Mouse (Mus musculus) stomach, embryonic 16.5 days (tissue): ENCODE results near the gene Bub3. TPM values are rescaled to one million over a fixed set of nuclear protein-coding genes. Genes with fewer than 3 reads are reported as not detected.

Experiments used
- ATAC-seq: fragments of 200-750 bp; cut with Nextera tagmentation; 2 replicates; pipeline ENCODE4 v1.8.0; 2017; ENCODE audit warnings: moderate number of reproducible peaks, moderate TSS enrichment; ENCODE audit not compliant: insufficient read depth, low FRiP score
- H3K27ac ChIP-seq: fragments of 300-500 bp; sonication (generic); 2 replicates; pipeline ENCODE4 v1.5.1; 2014; ENCODE audit warnings: low read length
- H3K27me3 ChIP-seq: fragments of 300-500 bp; sonication (generic); 2 replicates; pipeline ENCODE4 v1.6.1; 2014; ENCODE audit warnings: low read length, control low read depth, mixed read lengths; ENCODE audit not compliant: control insufficient read depth, insufficient read depth
- H3K36me3 ChIP-seq: fragments of 300-500 bp; sonication (generic); 2 replicates; pipeline ENCODE4 v1.6.1; 2014; ENCODE audit warnings: low read length; ENCODE audit not compliant: control insufficient read depth, insufficient read depth
- H3K4me1 ChIP-seq: fragments of 300-500 bp; sonication (generic); 2 replicates; pipeline ENCODE4 v1.6.1; 2014; ENCODE audit warnings: low read length, control low read depth, mixed read lengths; ENCODE audit not compliant: control insufficient read depth, insufficient read depth
- H3K4me2 ChIP-seq: fragments of 300-500 bp; sonication (generic); 2 replicates; pipeline ENCODE4 v1.6.1; 2014; ENCODE audit warnings: low read depth, low read length, mixed read lengths
- H3K4me3 ChIP-seq: fragments of 300-500 bp; sonication (generic); replicated peaks from 2 replicates; pipeline ENCODE4 v1.5.1; 2014; ENCODE audit warnings: mild to moderate bottlenecking, low read length
- H3K9ac ChIP-seq: fragments of 300-500 bp; sonication (generic); 2 replicates; pipeline ENCODE4 v1.6.1; 2014; ENCODE audit warnings: low read length
- H3K9me3 ChIP-seq: fragments of 300-500 bp; sonication (generic); replicated peaks from 2 replicates; pipeline ENCODE4 v1.6.1; 2016; ENCODE audit warnings: low read length, control low read depth; ENCODE audit not compliant: control insufficient read depth
- WGBS: fragments of 180-500 bp; shearing (Covaris S2); extraction: QIAGEN DNeasy Blood & Tissue Kit; methylation state at CpG from one replicate; pipeline ENCODE4 v1.1.7; 2014; 5-methylcytosine and 5-hydroxymethylcytosine counted together
- polyA plus RNA-seq: library from polyadenylated mRNA; unstranded; fragments of >200 nt; fragmentation: Nextera tagmentation; extraction: Ambion mirVana; gene quantifications from 2 replicates; pipeline ENCODE4 v1.2.1, GENCODE M21; 2015

The Bub3 gene
- polyA plus RNA-seq, 1 experiment from 2014 or later, result 178 TPM

- 1% methylated on average over 13 of the region's 13 CpGs for WGBS
- peaks cover 95% of the 10 kb centered on the region for H3K27me3 ChIP-seq
These were observed 14.2 kb upstream of the Bub3 start for GRCm38 (mm10) chr7:131545701-131546385.

GRCm38 (mm10) chr7:131546423-131546822 is 13.6 kb upstream of the Bub3 start:
- Histone ChIP-seq H3K27me3 (peaks cover 95% of the 10 kb centered on the region), H3K4me1 (peaks cover 23% of the 10 kb centered on the region), H3K9me3 (no peaks in the 10 kb centered on the region), H3K4me2 (no peak overlapping the region), H3K36me3 (no peaks in the 10 kb centered on the region), H3K4me3 (no peak overlapping the region), H3K27ac (no peak overlapping the region), H3K9ac (no peak overlapping the region)
- 12% methylated on average over 2 of the region's 2 CpGs for WGBS
- no peak for ATAC-seq

More at GRCm38 (mm10) chr7:131545701-131546385, 14.2 kb upstream of the Bub3 start:
- ATAC-seq, result no peak
- Histone ChIP-seq H3K4me2 (no peak overlapping the region), H3K9me3 (no peaks in the 10 kb centered on the region), H3K4me1 (peaks cover 23% of the 10 kb centered on the region), H3K4me3 (no peak overlapping the region), H3K9ac (no peak overlapping the region), H3K36me3 (no peaks in the 10 kb centered on the region), H3K27ac (no peak overlapping the region)

GRCm38 (mm10) chr7:131547481-131547880 is 12.5 kb upstream of the Bub3 start:
- H3K4me1 ChIP-seq, result peaks cover 17% of the 10 kb centered on the region
- H3K27me3 ChIP-seq, result peaks cover 95% of the 10 kb centered on the region

GRCm38 (mm10) chr7:131548473-131548872 is 11.5 kb upstream of the Bub3 start, which contains the start of gene Hmx2:
Gene Hmx2, plus strand, starts transcription at chr7:131548773.
- no peak within 1 kb of the TSS for H3K4me3 ChIP-seq

More at GRCm38 (mm10) chr7:131547481-131547880, 12.5 kb upstream of the Bub3 start:
- no peak overlapping the region for H3K4me2 ChIP-seq
- H3K4me3 ChIP-seq, result no peak overlapping the region
- no peak overlapping the region for H3K9ac ChIP-seq
- H3K36me3 ChIP-seq, result no peaks in the 10 kb centered on the region
- H3K9me3 ChIP-seq, result no peaks in the 10 kb centered on the region
- H3K27ac ChIP-seq, result no peak overlapping the region
- 2% methylated on average over 5 of the region's 5 CpGs for WGBS
- ATAC-seq, result no peak

GRCm38 (mm10) chr7:131551471-131551870 is 8.6 kb upstream of the Bub3 start:
- Histone ChIP-seq H3K4me3 (no peak overlapping the region), H3K9me3 (no peaks in the 10 kb centered on the region), H3K9ac (no peak overlapping the region), H3K27me3 (peaks cover 93% of the 10 kb centered on the region), H3K4me1 (peaks cover 14% of the 10 kb centered on the region), H3K27ac (no peak overlapping the region), H3K36me3 (no peaks in the 10 kb centered on the region), H3K4me2 (no peak overlapping the region)
- WGBS, result 2% methylated on average over 4 of the region's 4 CpGs
- ATAC-seq, result no peak

More at GRCm38 (mm10) chr7:131548473-131548872, 11.5 kb upstream of the Bub3 start, which contains the start of gene Hmx2:
- no peak within 1 kb of the TSS for H3K4me2 ChIP-seq
- no peaks in the 10 kb centered on the region for H3K9me3 ChIP-seq
- no peaks in the 10 kb centered on the region for H3K36me3 ChIP-seq
- no peak within 1 kb of the TSS for H3K27ac ChIP-seq
- peaks cover 95% of the 10 kb centered on the region for H3K27me3 ChIP-seq
- no peak within 1 kb of the TSS for H3K9ac ChIP-seq
- no peak for ATAC-seq
- WGBS, result 2% methylated on average over 3 of the region's 3 CpGs
- H3K4me1 ChIP-seq, result peaks cover 9% of the 10 kb centered on the region

GRCm38 (mm10) chr7:131551931-131552741 is 7.9 kb upstream of the Bub3 start:
- Histone ChIP-seq H3K9me3 (no peaks in the 10 kb centered on the region), H3K4me3 (no peak overlapping the region), H3K27ac (no peak overlapping the region), H3K27me3 (peaks cover 90% of the 10 kb centered on the region), H3K36me3 (no peaks in the 10 kb centered on the region), H3K4me2 (no peak overlapping the region), H3K9ac (no peak overlapping the region), H3K4me1 (peaks cover 14% of the 10 kb centered on the region)
- 2% methylated on average over 42 of the region's 42 CpGs for WGBS
- ATAC-seq, result no peak

- H3K9me3 ChIP-seq, result no peaks in the 10 kb centered on the region
- H3K27me3 ChIP-seq, result peaks cover 90% of the 10 kb centered on the region
- WGBS, result 1% methylated on average over 5 of the region's 5 CpGs
- H3K4me2 ChIP-seq, result no peak overlapping the region
- no peak overlapping the region for H3K27ac ChIP-seq
- no peak for ATAC-seq
- H3K36me3 ChIP-seq, result no peaks in the 10 kb centered on the region
- peaks cover 14% of the 10 kb centered on the region for H3K4me1 ChIP-seq
- no peak overlapping the region for H3K4me3 ChIP-seq
- H3K9ac ChIP-seq, result no peak overlapping the region
These were observed 7.2 kb upstream of the Bub3 start for GRCm38 (mm10) chr7:131552781-131553180.

- Histone ChIP-seq H3K4me3 (peak overlapping the region; percentile 38), H3K9me3 (no peaks in the 10 kb centered on the region), H3K4me2 (peak overlapping the region; percentile 52), H3K9ac (peak overlapping the region; percentile 21; the same call in 1 of the 2 replicates), H3K36me3 (no peaks in the 10 kb centered on the region), H3K27me3 (peaks cover 86% of the 10 kb centered on the region), H3K27ac (no peak overlapping the region), H3K4me1 (peaks cover 14% of the 10 kb centered on the region)
- ATAC-seq, result peak; percentile 54; the same call in 1 of the 2 replicates
- WGBS, result under 1% methylated on average over 39 of the region's 39 CpGs
These were observed 6.2 kb upstream of the Bub3 start for GRCm38 (mm10) chr7:131553771-131554175.
